Mouse (Mus musculus) brain, embryonic 14.5 days (tissue): ENCODE measurements around the gene Slc22a23. TPM values are rescaled to one million over a fixed set of nuclear protein-coding genes. Genes with fewer than 3 reads are reported as not detected.
"Not testable (repeated sequence)": the region's sequence is repeated elsewhere in the genome, so short reads cannot be mapped to it uniquely, and the experiment has no call there.

Experiments
- DNase-seq: peaks from one replicate; pipeline ENCODE4 v3.0.0-alpha.2; 2011; ENCODE audit warnings: low read depth
- CTCF ChIP-seq: fragments of 200-500 bp; IDR thresholded peaks from 2 replicates; pipeline ENCODE4 v1.5.1; 2012; ENCODE audit warnings: inconsistent platforms, mild to moderate bottlenecking, moderate library complexity, borderline replicate concordance; ENCODE audit not compliant: insufficient read depth, insufficient read length; ENCODE audit errors: extremely low read depth
- POLR2A ChIP-seq: fragments of 200-500 bp; IDR thresholded peaks from 2 replicates; pipeline ENCODE4 v1.6.1; 2012; ENCODE audit warnings: mild to moderate bottlenecking, inconsistent platforms, borderline replicate concordance; ENCODE audit not compliant: poor library complexity, insufficient read depth, insufficient read length, severe bottlenecking; ENCODE audit errors: extremely low read depth
- polyA plus RNA-seq: library from polyadenylated mRNA; depleted of rRNA; stranded (reverse); fragments of >200 nt; gene quantifications from 2 replicates; pipeline ENCODE4 v1.2.3, GENCODE M21; 2012; rRNA removed

Slc22a23 gene
- polyA plus RNA-seq: 67.8 and 87.6 TPM in 2 replicates

GRCm38 (mm10) chr13:34345128-34346085 is at the start of gene Slc22a23:
Slc22a23 (minus strand) TSS chr13:34345182.
- TF ChIP-seq CTCF: peak; percentile 58
- TF ChIP-seq POLR2A: peak; percentile 93
- DNase-seq: peak; percentile 88

GRCm38 (mm10) chr13:34394305-34394704 is 49.3 kb upstream of the Slc22a23 start:
- DNase-seq: not testable (repeated sequence)

- TF ChIP-seq POLR2A: no peak
- TF ChIP-seq CTCF: no peak
- no peak for DNase-seq
Measured at GRCm38 (mm10) chr13:34392376-34392775, 47.4 kb upstream of the Slc22a23 start.

GRCm38 (mm10) chr13:34388219-34388618 is 43.2 kb upstream of the Slc22a23 start:
- DNase-seq: no peak
- TF ChIP-seq POLR2A (no peak), CTCF (no peak)

- DNase-seq: no peak
- no peak for TF ChIP-seq POLR2A
- TF ChIP-seq CTCF: no peak
Measured at GRCm38 (mm10) chr13:34383416-34383815, 38.4 kb upstream of the Slc22a23 start.

GRCm38 (mm10) chr13:34378926-34379325 is 33.9 kb upstream of the Slc22a23 start:
- TF ChIP-seq POLR2A (no peak), CTCF (no peak)
- no peak for DNase-seq

GRCm38 (mm10) chr13:34375145-34375544 is 30.2 kb upstream of the Slc22a23 start:
- TF ChIP-seq CTCF (no peak), POLR2A (no peak)
- no peak for DNase-seq

GRCm38 (mm10) chr13:34372870-34373478 is 28.0 kb upstream of the Slc22a23 start:
- TF ChIP-seq POLR2A: no peak
- TF ChIP-seq CTCF: no peak
- DNase-seq: peak; percentile 39

GRCm38 (mm10) chr13:34371951-34372869 is 27.2 kb upstream of the Slc22a23 start:
- no peak for DNase-seq
- no peak for TF ChIP-seq CTCF
- TF ChIP-seq POLR2A: no peak

GRCm38 (mm10) chr13:34370281-34370825 is 25.4 kb upstream of the Slc22a23 start:
- no peak for TF ChIP-seq CTCF
- TF ChIP-seq POLR2A: no peak
- no peak for DNase-seq

GRCm38 (mm10) chr13:34365226-34365625 is 20.2 kb upstream of the Slc22a23 start:
- DNase-seq: no peak
- no peak for TF ChIP-seq POLR2A

GRCm38 (mm10) chr13:34355656-34356055 is 10.7 kb upstream of the Slc22a23 start:
- no peak for DNase-seq
- TF ChIP-seq POLR2A (no peak), CTCF (no peak)

- TF ChIP-seq POLR2A (no peak), CTCF (no peak)
- no peak for DNase-seq
Measured at GRCm38 (mm10) chr13:34354830-34355624, 10.0 kb upstream of the Slc22a23 start.
